9 mouse cellular contexts compared by ENCODE assay signal in the genomic region with DNA sequence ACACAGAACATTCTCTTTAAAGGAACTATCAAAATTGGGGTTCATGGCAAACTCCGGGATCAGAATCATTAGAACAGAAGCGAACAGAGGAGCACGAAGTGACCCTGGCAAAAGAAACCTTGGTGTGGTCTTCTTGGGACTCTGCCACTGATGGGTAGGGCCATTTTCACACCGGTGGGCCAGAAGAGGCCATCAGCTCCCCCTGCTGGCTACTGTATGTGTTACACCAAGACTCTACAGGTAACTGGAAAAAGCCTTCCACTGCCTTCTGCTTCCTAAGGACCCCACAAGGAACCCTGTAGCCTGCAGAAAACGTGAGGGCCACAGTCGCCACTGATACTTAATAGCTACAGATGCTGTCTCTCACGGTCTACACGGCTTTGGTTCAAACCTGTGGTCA. TPM values are rescaled to one million over a fixed set of nuclear protein-coding genes. Genes with fewer than 3 reads are reported as not detected.
DNase-seq lines count a peak whose midpoint lies in the region; ATAC-seq and TF ChIP-seq lines count a peak whose summit lies in the region.
"Had no signal": no experiment of that assay in that cellular context is flagged by ENCODE, and none has a peak within 500 bp of the region (broad histone marks: within the 10 kb centered on the region; RNA-seq: fewer than 3 reads in every experiment).

No protein-coding gene starts in this region.

- H3K9ac ChIP-seq in heart, adult 2 months (ENCODE audit: low read depth, low read length), result no peak overlapping the region
- H3K9ac ChIP-seq: neural tube, embryonic 12.5 days had no signal

- peak; percentile 80 for TF ChIP-seq CTCF in heart, adult 2 months (IDR thresholded peaks at IDR 0.05)

- no peak overlapping the region for H3K27ac ChIP-seq in heart, adult 2 months
- H3K27ac ChIP-seq: neural tube, embryonic 12.5 days had no signal

- no peak overlapping the region for H3K4me3 ChIP-seq in heart, adult 2 months
- H3K4me3 ChIP-seq: neural tube, embryonic 12.5 days had no signal

- H3K36me3 ChIP-seq in heart, adult 2 months (ENCODE audit: control insufficient read depth, insufficient read depth, low read length), result no peaks in the 10 kb centered on the region
- H3K36me3 ChIP-seq: neural tube, embryonic 12.5 days had no signal

- 0 out of 2 replicates have a peak, but pooled peaks have one; percentile 11 for TF ChIP-seq EP300 in heart, adult 2 months (IDR thresholded peaks at IDR 0.05; ENCODE audit: insufficient read depth, low read depth, low read length)

- WGBS in heart, adult 2 months, result 42% methylated on average over 8 of the region's 8 CpGs

- no peaks in the 10 kb centered on the region; the same call in 1 of the 2 replicates for H3K4me1 ChIP-seq in heart, adult 2 months (ENCODE audit: control insufficient read depth, insufficient read depth, low read length)
- H3K4me1 ChIP-seq: neural tube, embryonic 12.5 days had no signal

- no peak for ATAC-seq in activated CD4-positive, CD25-positive, alpha-beta regulatory T cell, adult 4 months

- no peaks in the 10 kb centered on the region for H3K79me2 ChIP-seq in heart, adult 2 months (replicated peaks; ENCODE audit: control insufficient read depth, insufficient read depth, low read length)

- TF ChIP-seq POLR2A in heart, adult 2 months (IDR thresholded peaks at IDR 0.05; ENCODE audit: insufficient read depth, low read depth, low read length), result no peak

- no peaks in the 10 kb centered on the region for H3K27me3 ChIP-seq in heart, adult 2 months (ENCODE audit: control insufficient read depth, insufficient read depth, low read length)
- H3K27me3 ChIP-seq: neural tube, embryonic 12.5 days had no signal

- DNase-seq in heart, adult 2 months, result peak in 1 of 2 experiments; percentile 45
- no peak for DNase-seq in heart, adult 9 months (ENCODE audit: low spot score in 2 of 2)
- DNase-seq in right cerebral cortex, postnatal 14 days, result peak; percentile 49
- no peak for DNase-seq in right cerebral cortex, postnatal 36 days (ENCODE audit: low spot score in 2 of 2)
- peak; percentile 42 for DNase-seq in c-Kit-positive CD71-positive TER-119-positive erythroid progenitor cells, embryonic 14.5 days (ENCODE audit: low spot score)
- DNase-seq in lung, postnatal 36 days, result peak; percentile 74
- no peak for DNase-seq in gastrocnemius, postnatal 36 days

- intact Hi-C loops in heart, adult 2 months (cut with DNase I), result loop anchor here (5.0 kb wide), 2 partner anchors 130 to 260 kb away; a partner anchor contains a TSS
- intact Hi-C loops in gastrocnemius, postnatal 36 days (cut with DNase I), result loop anchor here (10.0 kb wide), 1 partner anchor 403 kb away; a partner anchor contains a TSS

RNA-seq across cellular contexts. Expression of a gene that starts 25.2 kb away (rescaled TPM):
- 100 to 1,000 TPM; 359 to 430 TPM for total RNA-seq in heart, adult 2 months (2021)
- 163 and 284 TPM in 2 replicates for polyA plus RNA-seq in heart, adult 2 months (2012; rRNA removed)
- under 1 TPM in 1 of 2 experiments, not detected in 1; 0.77 TPM for polyA plus RNA-seq in activated CD4-positive, CD25-positive, alpha-beta regulatory T cell, adult 4 months (2017; shearing (Covaris generic))
- total RNA-seq in gastrocnemius, postnatal 36 days (2021), result 1 to 10 TPM; 4.5 to 4.9 TPM

Comparison
In these comparisons a context has a peak if more than half of its experiments do, and no peak if none do; other contexts are left out.
1. DNase-seq: peak in right cerebral cortex, postnatal 14 days (single experiment), c-Kit-positive CD71-positive TER-119-positive erythroid progenitor cells, embryonic 14.5 days (single experiment) and lung, postnatal 36 days (single experiment); none in heart, adult 9 months (0 of 2), right cerebral cortex, postnatal 36 days (0 of 2) and gastrocnemius, postnatal 36 days (0 of 2).
2. RNA of a gene that starts 25.2 kb away (total RNA-seq): 359 to 430 TPM in heart, adult 2 months; 4.5 to 4.9 TPM in gastrocnemius, postnatal 36 days; every median in the first group is over 10 times any median in the second.